Mouse (Mus musculus): ENCODE measurements at regions not wholly inside any gene's neighbourhood (a gene's known extent, or its start where the extent isn't known, plus 50 kb on each side); places are given as distances from the start of the nearest gene placed in this dataset.

- TF ChIP-seq POLR2A (IDR thresholded peaks at IDR 0.05; ENCODE audit: borderline replicate concordance, insufficient read depth, low read length) (no peak), CTCF (IDR thresholded peaks at IDR 0.05; ENCODE audit: borderline replicate concordance, insufficient read depth, low read depth, low read length) (no peak)
These were observed 177.2 kb upstream of the Hnrnpa3 start for GRCm38 (mm10) chr2:75481863-75482262.
